In the genomic region with DNA sequence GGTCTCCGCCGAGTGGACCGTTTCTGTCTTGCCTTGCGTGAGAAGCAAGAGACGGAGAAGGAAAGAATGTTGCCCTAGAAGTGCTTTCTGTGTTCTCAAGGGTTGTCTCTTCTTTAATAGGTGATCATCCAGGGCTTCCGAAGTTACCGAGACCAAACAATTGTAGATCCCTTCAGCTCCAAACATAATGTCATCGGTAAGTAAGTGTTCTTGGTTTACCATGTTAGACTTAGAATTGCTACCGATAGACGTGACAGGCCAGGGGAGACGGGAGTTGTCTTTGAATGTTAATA, we compare ENCODE assay signal across 8 mouse cellular contexts. TPM values are rescaled to one million over a fixed set of nuclear protein-coding genes. Genes with fewer than 3 reads are reported as not detected.
DNase-seq lines count a peak whose midpoint lies in the region; ATAC-seq and TF ChIP-seq lines count a peak whose summit lies in the region.

No protein-coding gene starts in this region.

- H3K9ac ChIP-seq in heart, embryonic 13.5 days: peak overlapping the region; percentile 99
- peak overlapping the region; percentile 89 for H3K9ac ChIP-seq in CH12.LX (ENCODE audit: insufficient read depth, low read depth)
- H3K9ac ChIP-seq in forebrain, embryonic 14.5 days (ENCODE audit: low read length): peak overlapping the region; percentile 96
- peak overlapping the region; percentile 99 for H3K9ac ChIP-seq in liver, embryonic 16.5 days (ENCODE audit: low read depth, low read length)

- TF ChIP-seq POLR2A in CH12.LX (IDR thresholded peaks at IDR 0.05; ENCODE audit: low read depth, low read length): no peak

- no peak for TF ChIP-seq CTCF in CH12.LX (conservative IDR thresholded peaks at IDR 0.05 in 1 of 2, IDR thresholded peaks at IDR 0.05 in 1 of 2; ENCODE audit: low read depth in 2 of 2, low read length in 2 of 2)

- peaks cover 33% of the 10 kb centered on the region for H3K36me3 ChIP-seq in heart, embryonic 13.5 days
- H3K36me3 ChIP-seq in CH12.LX (replicated peaks in 1 of 2; ENCODE audit: control insufficient read depth in 1 of 2, insufficient read depth in 1 of 2, low read length in 1 of 2): peaks cover 17 to 29% of the 10 kb centered on the region in 2 experiments
- H3K36me3 ChIP-seq in forebrain, embryonic 14.5 days (ENCODE audit: control insufficient read depth, insufficient read depth, low read length): peaks cover 10% of the 10 kb centered on the region
- H3K36me3 ChIP-seq in liver, embryonic 16.5 days (ENCODE audit: control insufficient read depth, insufficient read depth): peaks cover 8% of the 10 kb centered on the region; the same call in 1 of the 2 replicates

- in situ Hi-C loops in CH12.LX (cut with MboI; ENCODE audit: low pct_ligation_motif_present, low pct_unique_long_range_greater_than_20kb, low sequenced_read_pairs): no loop called here

- peak overlapping the region; percentile 94 for H3K27ac ChIP-seq in heart, embryonic 13.5 days (replicated peaks)
- no peak overlapping the region for H3K27ac ChIP-seq in CH12.LX (ENCODE audit: insufficient read depth, low read depth)
- no peak overlapping the region for H3K27ac ChIP-seq in forebrain, embryonic 14.5 days (ENCODE audit: low read depth, low read length)
- H3K27ac ChIP-seq in liver, embryonic 16.5 days (ENCODE audit: low read length): peak overlapping the region; percentile 97

- no peak for ATAC-seq in heart, embryonic 13.5 days (ENCODE audit: extremely low read depth, insufficient number of reproducible peaks, low FRiP score, low TSS enrichment)
- ATAC-seq in forebrain, embryonic 14.5 days: no peak
- ATAC-seq in liver, embryonic 16.5 days (ENCODE audit: low read depth): no peak

- dilution Hi-C loops in CH12.LX (cut with MboI; ENCODE audit: extremely low pct_ligation_motif_present, extremely low pct_unique_long_range_greater_than_20kb, low sequenced_read_pairs): no loop called here

- peak overlapping the region; percentile 78 for H3K4me3 ChIP-seq in heart, embryonic 13.5 days
- H3K4me3 ChIP-seq in CH12.LX (replicated peaks in 1 of 3; ENCODE audit: low read depth in 2 of 3, low read length in 2 of 3, poor library complexity in 1 of 3): peak overlapping the region; percentile 79 to 97 (median 84)
- H3K4me3 ChIP-seq in forebrain, embryonic 14.5 days (ENCODE audit: low read depth, low read length): peak overlapping the region; percentile 88
- peak overlapping the region; percentile 100 for H3K4me3 ChIP-seq in liver, embryonic 16.5 days (ENCODE audit: low read depth, low read length)

- H3K4me2 ChIP-seq in heart, embryonic 13.5 days: peak overlapping the region; percentile 100
- peak overlapping the region; percentile 87 for H3K4me2 ChIP-seq in CH12.LX (ENCODE audit: insufficient read depth, low read depth, poor library complexity, severe bottlenecking)
- H3K4me2 ChIP-seq in forebrain, embryonic 14.5 days (ENCODE audit: low read length): peak overlapping the region; percentile 68
- H3K4me2 ChIP-seq in liver, embryonic 16.5 days (ENCODE audit: low read depth, low read length): peak overlapping the region; percentile 62

- peaks cover 23% of the 10 kb centered on the region for H3K4me1 ChIP-seq in heart, embryonic 13.5 days
- H3K4me1 ChIP-seq in CH12.LX (ENCODE audit: control insufficient read depth in 1 of 2, insufficient read depth in 2 of 2): peaks cover 0 to 24% of the 10 kb centered on the region in 2 experiments; a peak in 2 of 4 replicates
- peaks cover 7% of the 10 kb centered on the region for H3K4me1 ChIP-seq in forebrain, embryonic 14.5 days (ENCODE audit: control insufficient read depth, insufficient read depth, low read length)
- H3K4me1 ChIP-seq in liver, embryonic 16.5 days (ENCODE audit: control insufficient read depth, low read depth, low read length): peaks cover 16% of the 10 kb centered on the region

- peaks cover 49% of the 10 kb centered on the region for H3K79me2 ChIP-seq in CH12.LX (replicated peaks; ENCODE audit: control insufficient read depth, extremely low read depth, insufficient read depth, poor library complexity, severe bottlenecking)

- H3K27me3 ChIP-seq in heart, embryonic 13.5 days (replicated peaks): no peaks in the 10 kb centered on the region
- H3K27me3 ChIP-seq in CH12.LX (replicated peaks): no peaks in the 10 kb centered on the region
- H3K27me3 ChIP-seq in forebrain, embryonic 14.5 days (replicated peaks; ENCODE audit: control insufficient read depth, insufficient read depth, low read length): no peaks in the 10 kb centered on the region
- no peaks in the 10 kb centered on the region for H3K27me3 ChIP-seq in liver, embryonic 16.5 days (ENCODE audit: control insufficient read depth, insufficient read depth, low read depth, low read length)

- intact Hi-C loops in heart, postnatal 36 days (cut with DNase I): loop anchor here (2.0 to 10.0 kb wide), 3 partner anchors 39 to 357 kb away; a partner anchor contains a TSS

- WGBS in heart, embryonic 13.5 days: 8% methylated on average over 11 of the region's 11 CpGs
- WGBS in forebrain, embryonic 14.5 days: 10% methylated on average over 11 of the region's 11 CpGs
- 6% methylated on average over 11 of the region's 11 CpGs for WGBS in liver, embryonic 16.5 days (ENCODE audit: insufficient replicate concordance)

- no peaks in the 10 kb centered on the region for H3K9me3 ChIP-seq in heart, embryonic 13.5 days
- H3K9me3 ChIP-seq in CH12.LX (replicated peaks; ENCODE audit: low read length): no peaks in the 10 kb centered on the region
- no peaks in the 10 kb centered on the region for H3K9me3 ChIP-seq in forebrain, embryonic 14.5 days (replicated peaks; ENCODE audit: control insufficient read depth, low read length)
- no peaks in the 10 kb centered on the region for H3K9me3 ChIP-seq in liver, embryonic 16.5 days (replicated peaks; ENCODE audit: control insufficient read depth, low read length)

- TF ChIP-seq EP300 in CH12.LX (IDR thresholded peaks at IDR 0.05; ENCODE audit: low read length): no peak

- no peak for TF ChIP-seq RAD21 in CH12.LX (IDR thresholded peaks at IDR 0.05; ENCODE audit: low read depth, low read length)

- no peak for DNase-seq in heart, postnatal 36 days
- DNase-seq in CH12.LX (ENCODE audit: extremely low read depth): no peak
- DNase-seq in forebrain, embryonic 14.5 days (ENCODE audit: low spot score): no peak
- DNase-seq in right cerebral cortex, adult 18-20 months: no peak
- no peak for DNase-seq in retina, postnatal 1 day
- no peak for DNase-seq in urinary bladder, postnatal 36 days (ENCODE audit: low spot score in 2 of 2)

TF ChIP-seq in CH12.LX, 34 proteins besides CTCF, POLR2A, EP300 and RAD21:
- TF ChIP-seq BHLHE40 (IDR thresholded peaks at IDR 0.05; ENCODE audit: low read depth, low read length): no peak
- no peak for TF ChIP-seq MAFK (IDR thresholded peaks at IDR 0.05; ENCODE audit: insufficient replicate concordance, low read length)

RNA-seq across cellular contexts. Expression of a gene that starts 1.1 kb away (rescaled TPM):
- 38.3 and 41.4 TPM in 2 replicates for polyA plus RNA-seq in heart, embryonic 13.5 days (2015; fragmentation: Nextera tagmentation; extraction: Ambion mirVana)
- 10 to 100 TPM; 22.8 to 23.7 TPM for total RNA-seq in heart, postnatal 36 days (2021)
- total RNA-seq in CH12.LX (2012; rRNA removed) (45.7 and 54.0 TPM in 2 replicates), CH12.LX (2014; rRNA removed) (56.0 and 62.1 TPM in 2 replicates)
- 75.2 and 76.3 TPM in 2 replicates for polyA plus RNA-seq in CH12.LX (2012; ENCODE audit: insufficient read length, low read depth)
- polyA plus RNA-seq in forebrain, embryonic 14.5 days (2014; fragmentation: Nextera tagmentation; extraction: Ambion mirVana): 61.8 and 70.9 TPM in 2 replicates
- polyA plus RNA-seq in liver, embryonic 16.5 days (2015; fragmentation: Nextera tagmentation; extraction: Ambion mirVana): 27.4 and 30.2 TPM in 2 replicates

RNA-seq across cellular contexts. Expression of a gene that starts 12.4 kb away (rescaled TPM):
- 283 and 325 TPM in 2 replicates for polyA plus RNA-seq in heart, embryonic 13.5 days (2015; fragmentation: Nextera tagmentation; extraction: Ambion mirVana)
- total RNA-seq in heart, postnatal 36 days (2021): 10 to 100 TPM; 68.3 to 78.2 TPM
- total RNA-seq in CH12.LX (2012; rRNA removed) (50.8 and 51.3 TPM in 2 replicates), CH12.LX (2014; rRNA removed) (195 and 220 TPM in 2 replicates)
- 366 and 509 TPM in 2 replicates for polyA plus RNA-seq in CH12.LX (2012; ENCODE audit: insufficient read length, low read depth)
- 276 and 308 TPM in 2 replicates for polyA plus RNA-seq in forebrain, embryonic 14.5 days (2014; fragmentation: Nextera tagmentation; extraction: Ambion mirVana)
- polyA plus RNA-seq in liver, embryonic 16.5 days (2015; fragmentation: Nextera tagmentation; extraction: Ambion mirVana): 130 and 147 TPM in 2 replicates

Comparison
In these comparisons a context has a peak if more than half of its experiments do, and no peak if none do; other contexts are left out.
1. H3K27ac ChIP-seq: peak in heart, embryonic 13.5 days (single experiment) and liver, embryonic 16.5 days (single experiment); none in CH12.LX (single experiment) and forebrain, embryonic 14.5 days (single experiment).
2. Peak in every context shown above with its lines, with median percentiles within 50 percentile points of each other: H3K4me2 ChIP-seq, H3K4me3 ChIP-seq and H3K9ac ChIP-seq.